8 mouse cellular contexts compared by ENCODE assay signal in the genomic region with DNA sequence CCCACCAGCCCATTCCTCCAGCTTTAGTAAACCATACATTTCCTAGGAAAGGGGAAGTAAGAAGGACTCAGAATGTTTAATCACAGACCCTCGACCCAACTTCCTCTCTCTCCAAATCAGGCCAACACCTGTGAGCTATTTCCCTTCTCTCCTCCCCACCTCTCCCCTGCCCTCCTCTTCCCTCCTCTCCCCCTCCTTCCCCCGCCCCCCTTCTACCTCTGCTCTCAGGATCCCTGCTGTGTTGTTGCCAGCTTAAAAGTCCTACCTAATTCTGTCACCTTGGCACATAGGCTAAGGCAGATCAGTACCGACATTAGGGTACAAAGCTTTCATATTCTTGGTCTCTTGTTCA. TPM values are rescaled to one million over a fixed set of nuclear protein-coding genes. Genes with fewer than 3 reads are reported as not detected.
A peak's percentile ranks its signal among the peaks of the same experiment; 100 is the strongest.
DNase-seq lines count a peak whose midpoint lies in the region; ATAC-seq and TF ChIP-seq lines count a peak whose summit lies in the region.

No protein-coding gene starts in this region.

- DNase-seq in layer of hippocampus, adult 2 months (ENCODE audit: low spot score in 2 of 2): no peak
- no peak for DNase-seq in layer of hippocampus, adult 18-20 months (ENCODE audit: low spot score in 2 of 2)
- DNase-seq in limb, embryonic 11.5 days (ENCODE audit: low spot score): peak; percentile 22
- no peak for DNase-seq in urinary bladder, postnatal 25 days (ENCODE audit: low spot score)
- no peak for DNase-seq in layer of hippocampus, postnatal 25 days (ENCODE audit: extremely low spot score in 1 of 2, low spot score in 1 of 2)

- peak overlapping the region; percentile 96; the same call in 1 of the 2 replicates for H3K4me3 ChIP-seq in layer of hippocampus, adult 2 months
- H3K4me3 ChIP-seq in embryonic facial prominence, embryonic 12.5 days: peak overlapping the region; percentile 95; the same call in 1 of the 2 replicates
- H3K4me3 ChIP-seq in limb, embryonic 11.5 days (ENCODE audit: low read depth, low read length): peak overlapping the region; percentile 96; the same call in 1 of the 2 replicates
- peak overlapping the region; percentile 95; the same call in 1 of the 2 replicates for H3K4me3 ChIP-seq in stomach, embryonic 14.5 days (ENCODE audit: low read depth, low read length)

- peak overlapping the region; percentile 92; the same call in 1 of the 2 replicates for H3K9ac ChIP-seq in embryonic facial prominence, embryonic 12.5 days
- H3K9ac ChIP-seq in limb, embryonic 11.5 days (ENCODE audit: low read length): peak overlapping the region; percentile 41; the same call in 1 of the 2 replicates
- 0 out of 2 replicates have a peak overlapping the region, but pooled peaks have one; percentile 45 for H3K9ac ChIP-seq in stomach, embryonic 14.5 days (replicated peaks; ENCODE audit: low read depth, low read length)

- no peak for TF ChIP-seq CTCF in layer of hippocampus, adult 2 months (conservative IDR thresholded peaks at IDR 0.05)

- no peaks in the 10 kb centered on the region for H3K9me3 ChIP-seq in embryonic facial prominence, embryonic 12.5 days
- no peaks in the 10 kb centered on the region for H3K9me3 ChIP-seq in limb, embryonic 11.5 days (ENCODE audit: control insufficient read depth, low read length)
- no peaks in the 10 kb centered on the region for H3K9me3 ChIP-seq in stomach, embryonic 14.5 days (ENCODE audit: control insufficient read depth, low read depth, low read length)

- H3K36me3 ChIP-seq in embryonic facial prominence, embryonic 12.5 days: no peaks in the 10 kb centered on the region
- H3K36me3 ChIP-seq in limb, embryonic 11.5 days (ENCODE audit: control insufficient read depth, insufficient read depth, low read length): no peaks in the 10 kb centered on the region
- no peaks in the 10 kb centered on the region for H3K36me3 ChIP-seq in stomach, embryonic 14.5 days (ENCODE audit: control insufficient read depth, insufficient read depth, low read length)

- 6% methylated on average over 3 of the region's 3 CpGs for WGBS in embryonic facial prominence, embryonic 12.5 days
- WGBS in limb, embryonic 11.5 days: 5% methylated on average over 3 of the region's 3 CpGs
- WGBS in stomach, embryonic 14.5 days: 2% methylated on average over 3 of the region's 3 CpGs

- peak overlapping the region; percentile 97; the same call in 1 of the 2 replicates for H3K27ac ChIP-seq in layer of hippocampus, adult 2 months
- no peak overlapping the region for H3K27ac ChIP-seq in embryonic facial prominence, embryonic 12.5 days
- no peak overlapping the region for H3K27ac ChIP-seq in limb, embryonic 11.5 days (replicated peaks; ENCODE audit: low read depth, low read length)
- H3K27ac ChIP-seq in stomach, embryonic 14.5 days (ENCODE audit: low read length): no peak overlapping the region

- H3K4me2 ChIP-seq in embryonic facial prominence, embryonic 12.5 days (replicated peaks): peak overlapping the region; percentile 78
- peak overlapping the region; percentile 81 for H3K4me2 ChIP-seq in limb, embryonic 11.5 days (ENCODE audit: low read depth, severe bottlenecking)
- peak overlapping the region; percentile 93; the same call in 1 of the 2 replicates for H3K4me2 ChIP-seq in stomach, embryonic 14.5 days (replicated peaks; ENCODE audit: low read depth, low read length)

- H3K4me1 ChIP-seq in embryonic facial prominence, embryonic 12.5 days: peaks cover 10% of the 10 kb centered on the region
- 0 out of 2 replicates have a peak, but pooled peaks cover 4% of the 10 kb centered on the region for H3K4me1 ChIP-seq in limb, embryonic 11.5 days (ENCODE audit: control insufficient read depth, insufficient read depth, low read length)
- peaks cover 9% of the 10 kb centered on the region; the same call in 1 of the 2 replicates for H3K4me1 ChIP-seq in stomach, embryonic 14.5 days (ENCODE audit: control insufficient read depth, insufficient read depth, low read length)

- no peak for ATAC-seq in embryonic facial prominence, embryonic 12.5 days (ENCODE audit: insufficient number of reproducible peaks, insufficient read depth, low FRiP score, low TSS enrichment)
- ATAC-seq in limb, embryonic 11.5 days (ENCODE audit: insufficient number of reproducible peaks, low FRiP score, low TSS enrichment, low read depth): no peak
- ATAC-seq in stomach, embryonic 14.5 days (ENCODE audit: insufficient number of reproducible peaks, insufficient read depth, low FRiP score, low read depth): no peak
- ATAC-seq in megakaryocyte-erythroid progenitor cell, adult 5-6 weeks (replicated peaks; ENCODE audit: low FRiP score, low TSS enrichment, poor library complexity, severe bottlenecking): no peak

- H3K27me3 ChIP-seq in embryonic facial prominence, embryonic 12.5 days: no peaks in the 10 kb centered on the region
- no peaks in the 10 kb centered on the region for H3K27me3 ChIP-seq in limb, embryonic 11.5 days (ENCODE audit: control insufficient read depth, insufficient read depth, low read length)
- H3K27me3 ChIP-seq in stomach, embryonic 14.5 days (ENCODE audit: control insufficient read depth, insufficient read depth, low read length): no peaks in the 10 kb centered on the region

RNA-seq across cellular contexts. Expression of gene Rnf24, which starts 0.8 kb away (rescaled TPM):
- total RNA-seq in layer of hippocampus, adult 2 months (2021): 10 to 100 TPM; 29.3 to 31.1 TPM
- 10 to 100 TPM; 28.8 to 32.3 TPM for total RNA-seq in layer of hippocampus, adult 18-20 months (2021)
- polyA plus RNA-seq in embryonic facial prominence, embryonic 12.5 days (2016; fragmentation: Nextera tagmentation; extraction: Ambion mirVana): 11.3 TPM in 2 replicates
- polyA plus RNA-seq in limb, embryonic 11.5 days (2014; fragmentation: Nextera tagmentation; extraction: Ambion mirVana): 7.2 and 9.8 TPM in 2 replicates
- 4.4 and 5.6 TPM in 2 replicates for polyA plus RNA-seq in stomach, embryonic 14.5 days (2014; fragmentation: Nextera tagmentation; extraction: Ambion mirVana)
- 1.7 and 2.8 TPM in 2 replicates for total RNA-seq in megakaryocyte-erythroid progenitor cell, adult 5-6 weeks (2014; fragmentation: Nextera tagmentation)
- 0.61 and 0.84 TPM in 2 replicates for total RNA-seq in megakaryocyte-erythroid progenitor cell, adult 5-6 weeks (2017)
- 10 to 100 TPM; 28.2 to 30.5 TPM for total RNA-seq in layer of hippocampus, postnatal 25 days (2021)

Comparison
In these comparisons a context has a peak if more than half of its experiments do, and no peak if none do; other contexts are left out.
1. H3K9ac ChIP-seq: peak in every context shown above with its lines; median percentile 92 in embryonic facial prominence, embryonic 12.5 days; 45 in stomach, embryonic 14.5 days; 41 in limb, embryonic 11.5 days.
2. RNA of gene Rnf24, which starts 0.8 kb away (total RNA-seq): 28.8 to 32.3 TPM in layer of hippocampus, adult 18-20 months, 29.3 to 31.1 TPM in layer of hippocampus, adult 2 months and 28.2 to 30.5 TPM in layer of hippocampus, postnatal 25 days; 0.61 to 2.8 TPM in megakaryocyte-erythroid progenitor cell, adult 5-6 weeks; every median in the first group is over 4 times any median in the second.
3. Peak in every context shown above with its lines, with median percentiles within 50 percentile points of each other: H3K4me3 ChIP-seq and H3K4me2 ChIP-seq.